Mouse (Mus musculus) stomach, embryonic 16.5 days (tissue): ENCODE measurements around the gene Il17re. TPM values are rescaled to one million over a fixed set of nuclear protein-coding genes. Genes with fewer than 3 reads are reported as not detected.

Experiments
- ATAC-seq: fragments of 200-750 bp; cut with Nextera tagmentation; 2 replicates; pipeline ENCODE4 v1.8.0; 2017; ENCODE audit warnings: moderate number of reproducible peaks, moderate TSS enrichment; ENCODE audit not compliant: insufficient read depth, low FRiP score
- H3K27ac ChIP-seq: fragments of 300-500 bp; sonication (generic); 2 replicates; pipeline ENCODE4 v1.5.1; 2014; ENCODE audit warnings: low read length
- H3K27me3 ChIP-seq: fragments of 300-500 bp; sonication (generic); 2 replicates; pipeline ENCODE4 v1.6.1; 2014; ENCODE audit warnings: low read length, control low read depth, mixed read lengths; ENCODE audit not compliant: control insufficient read depth, insufficient read depth
- H3K36me3 ChIP-seq: fragments of 300-500 bp; sonication (generic); 2 replicates; pipeline ENCODE4 v1.6.1; 2014; ENCODE audit warnings: low read length; ENCODE audit not compliant: control insufficient read depth, insufficient read depth
- H3K4me1 ChIP-seq: fragments of 300-500 bp; sonication (generic); 2 replicates; pipeline ENCODE4 v1.6.1; 2014; ENCODE audit warnings: low read length, control low read depth, mixed read lengths; ENCODE audit not compliant: control insufficient read depth, insufficient read depth
- H3K4me2 ChIP-seq: fragments of 300-500 bp; sonication (generic); 2 replicates; pipeline ENCODE4 v1.6.1; 2014; ENCODE audit warnings: low read depth, low read length, mixed read lengths
- H3K4me3 ChIP-seq: fragments of 300-500 bp; sonication (generic); replicated peaks from 2 replicates; pipeline ENCODE4 v1.5.1; 2014; ENCODE audit warnings: mild to moderate bottlenecking, low read length
- H3K9ac ChIP-seq: fragments of 300-500 bp; sonication (generic); 2 replicates; pipeline ENCODE4 v1.6.1; 2014; ENCODE audit warnings: low read length
- H3K9me3 ChIP-seq: fragments of 300-500 bp; sonication (generic); replicated peaks from 2 replicates; pipeline ENCODE4 v1.6.1; 2016; ENCODE audit warnings: low read length, control low read depth; ENCODE audit not compliant: control insufficient read depth
- WGBS: fragments of 180-500 bp; shearing (Covaris S2); extraction: QIAGEN DNeasy Blood & Tissue Kit; methylation state at CpG from one replicate; pipeline ENCODE4 v1.1.7; 2014; 5-methylcytosine and 5-hydroxymethylcytosine counted together
- microRNA-seq: library from miRNA; unstranded; fragments of <30 nt; microRNA quantifications from one replicate; pipeline ENCODE4, GENCODE M21; 2016
- polyA plus RNA-seq: library from polyadenylated mRNA; unstranded; fragments of >200 nt; fragmentation: Nextera tagmentation; extraction: Ambion mirVana; gene quantifications from 2 replicates; pipeline ENCODE4 v1.2.1, GENCODE M21; 2015

Gene Il17re
- polyA plus RNA-seq, 1 experiment from 2014 or later = 21.1 TPM

DNA sequence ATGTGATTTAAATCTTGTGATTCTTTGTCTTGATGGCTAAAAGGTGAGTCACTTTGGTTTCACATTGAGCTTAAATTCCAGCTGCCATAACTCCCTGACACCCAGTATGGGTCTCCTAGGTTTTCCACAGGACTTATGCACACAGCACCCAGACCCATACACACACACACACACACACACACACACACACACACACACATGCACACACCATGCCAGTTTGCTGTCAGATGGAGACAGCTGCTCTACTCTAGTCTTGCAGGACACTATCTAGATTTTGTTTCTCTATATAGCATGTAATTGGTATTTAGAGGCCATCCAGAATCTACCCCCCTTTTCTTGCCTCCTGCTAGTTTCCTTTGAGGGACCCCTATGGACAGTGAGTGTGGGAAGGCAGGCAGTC lies 48.8 kb downstream of the Il17re start:
- Histone ChIP-seq H3K9ac (no peak overlapping the region), H3K27me3 (no peaks in the 10 kb centered on the region), H3K4me3 (no peak overlapping the region), H3K27ac (no peak overlapping the region), H3K4me2 (no peak overlapping the region), H3K4me1 (no peaks in the 10 kb centered on the region), H3K9me3 (no peaks in the 10 kb centered on the region), H3K36me3 (no peaks in the 10 kb centered on the region)
- ATAC-seq = no peak

DNA sequence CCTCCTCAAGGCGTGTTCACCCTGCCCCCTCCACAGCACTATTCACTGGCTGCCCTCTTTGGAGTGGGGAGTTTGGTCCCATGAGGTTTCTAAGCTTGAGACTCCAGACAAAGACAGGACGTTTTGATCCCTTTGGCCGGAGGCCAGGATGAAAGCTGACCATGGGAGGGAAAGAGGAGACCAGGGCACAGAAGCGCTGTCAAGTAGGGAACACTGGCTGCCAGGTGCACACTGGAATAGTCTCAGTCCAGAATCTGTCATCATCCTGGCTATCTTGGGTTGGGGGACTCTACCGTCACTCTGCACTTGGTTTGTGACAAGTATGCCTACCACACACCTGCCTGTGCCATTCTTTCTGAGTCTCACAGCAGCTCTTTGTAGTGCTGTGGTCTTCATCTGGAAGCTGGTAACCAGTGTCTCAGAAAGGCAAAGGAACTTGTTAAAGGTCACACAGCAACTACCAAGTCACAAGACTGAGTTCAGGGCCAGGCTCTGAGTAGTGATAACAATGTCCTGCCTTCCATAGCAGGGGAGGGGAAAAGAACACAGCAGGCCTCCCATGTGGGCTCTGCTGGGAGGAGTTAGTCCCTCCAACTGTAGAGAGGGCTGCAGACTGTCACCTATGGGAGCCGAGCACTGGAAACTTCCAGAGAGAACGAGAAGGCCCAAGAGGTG lies 50.1 kb downstream of the Il17re start:
- Histone ChIP-seq H3K27ac (no peak overlapping the region), H3K9me3 (no peaks in the 10 kb centered on the region), H3K27me3 (no peaks in the 10 kb centered on the region), H3K9ac (no peak overlapping the region), H3K4me2 (no peak overlapping the region), H3K4me1 (no peaks in the 10 kb centered on the region), H3K36me3 (no peaks in the 10 kb centered on the region), H3K4me3 (no peak overlapping the region)
- ATAC-seq = no peak
- WGBS = 66% methylated on average over 7 of the region's 7 CpGs

DNA sequence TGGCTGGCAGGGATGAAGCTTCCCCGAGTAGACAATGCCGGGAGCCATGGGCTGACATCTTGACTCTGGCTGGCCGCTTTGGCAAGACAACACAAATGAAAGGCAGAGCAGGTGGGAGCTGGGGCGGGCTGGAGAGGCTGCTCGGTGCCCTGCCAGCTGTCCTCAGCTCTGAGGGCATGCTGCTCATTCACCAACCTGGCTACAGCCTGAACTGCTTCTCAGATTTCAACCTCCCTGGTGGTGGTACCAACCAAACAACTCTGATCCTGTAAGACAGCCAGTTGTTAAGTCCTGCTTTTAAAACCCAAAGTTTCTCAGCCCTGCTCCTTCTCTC lies 50.6 kb downstream of the Il17re start:
- no peak overlapping the region for H3K4me2 ChIP-seq
- H3K36me3 ChIP-seq = 0 out of 2 replicates have a peak, but pooled peaks cover under 1% of the 10 kb centered on the region
- H3K4me1 ChIP-seq = no peaks in the 10 kb centered on the region
- no peak overlapping the region for H3K9ac ChIP-seq
- no peaks in the 10 kb centered on the region for H3K9me3 ChIP-seq
- WGBS = 44% methylated on average over 5 of the region's 5 CpGs
- no peak for ATAC-seq
- no peak overlapping the region for H3K4me3 ChIP-seq
- H3K27me3 ChIP-seq = no peaks in the 10 kb centered on the region
- no peak overlapping the region for H3K27ac ChIP-seq

GRCm38 (mm10) chr6:113513944-113514343 lies 55.7 kb downstream of the Il17re start:
- Histone ChIP-seq H3K4me2 (no peak overlapping the region), H3K27ac (no peak overlapping the region), H3K9ac (no peak overlapping the region), H3K9me3 (no peaks in the 10 kb centered on the region), H3K4me1 (no peaks in the 10 kb centered on the region), H3K27me3 (no peaks in the 10 kb centered on the region), H3K4me3 (no peak overlapping the region), H3K36me3 (peaks cover 23% of the 10 kb centered on the region)
- no peak for ATAC-seq
- WGBS = 86% methylated on average over 6 of the region's 6 CpGs

GRCm38 (mm10) chr6:113514600-113514999 lies 56.3 kb downstream of the Il17re start:
- Histone ChIP-seq H3K4me1 (no peaks in the 10 kb centered on the region), H3K36me3 (peaks cover 28% of the 10 kb centered on the region), H3K9ac (no peak overlapping the region), H3K27me3 (no peaks in the 10 kb centered on the region), H3K4me2 (no peak overlapping the region), H3K27ac (no peak overlapping the region), H3K4me3 (no peak overlapping the region), H3K9me3 (no peaks in the 10 kb centered on the region)
- ATAC-seq = no peak
- WGBS = 94% methylated on average over 3 of the region's 3 CpGs

DNA sequence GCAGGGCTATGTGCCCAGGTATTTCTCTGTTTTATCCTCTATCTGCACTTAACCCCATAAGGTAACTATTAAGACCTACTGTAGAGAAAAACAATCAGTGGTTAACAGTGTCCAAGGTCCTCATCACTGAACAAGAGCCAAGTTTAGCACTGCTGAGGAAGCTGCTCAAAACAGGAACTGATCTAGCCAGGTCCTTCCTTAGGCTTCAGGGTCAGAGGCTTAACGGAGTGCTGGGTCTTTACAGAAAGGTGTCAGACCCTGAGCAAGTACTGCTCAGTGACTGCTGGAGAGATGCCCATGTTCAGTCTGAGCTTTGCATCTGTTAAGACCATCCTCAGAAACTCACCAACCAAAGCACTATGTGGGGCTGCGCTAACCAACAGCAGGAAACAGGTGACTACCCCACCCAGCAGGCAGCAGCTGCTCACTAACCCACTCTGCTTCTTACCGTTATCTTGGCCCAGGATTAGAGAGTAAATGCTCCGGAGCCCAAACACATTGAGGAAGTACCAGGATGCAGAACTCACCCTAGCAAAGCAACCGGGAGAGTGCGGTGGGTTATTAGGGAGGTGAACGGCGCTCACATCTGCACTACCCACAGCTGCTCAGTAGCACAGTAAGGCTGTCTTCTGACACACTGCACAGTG lies 59.3 kb downstream of the Il17re start:
- Histone ChIP-seq H3K9ac (no peak overlapping the region), H3K4me2 (no peak overlapping the region), H3K27me3 (no peaks in the 10 kb centered on the region), H3K27ac (no peak overlapping the region), H3K36me3 (peaks cover 38% of the 10 kb centered on the region), H3K4me3 (no peak overlapping the region), H3K9me3 (no peaks in the 10 kb centered on the region), H3K4me1 (no peaks in the 10 kb centered on the region)
- 92% methylated on average over 8 of the region's 8 CpGs for WGBS
- ATAC-seq = no peak

Small RNA genes lying within 50 kb of the gene (microRNA-seq; reads per million reads assigned to microRNA genes)
- not detected for gene Gm24387

Other genes with a start within 250 kb of the Il17re start
- gene Mtmr14, start 220.6 kb upstream of the Il17re start, polyA plus RNA-seq = 25.9 and 26.2 TPM in 2 replicates
- 0.06 TPM in 1 of 2 replicates, not detected in the other for gene Cpne9, start 176.2 kb upstream of the Il17re start, polyA plus RNA-seq
- gene Brpf1, start 151.3 kb upstream of the Il17re start, polyA plus RNA-seq = 12.9 and 13.6 TPM in 2 replicates
- gene Ogg1, start 131.5 kb upstream of the Il17re start, polyA plus RNA-seq = 12.0 and 12.6 TPM in 2 replicates
- 82.5 and 87.8 TPM in 2 replicates for gene Camk1, start 114.5 kb upstream of the Il17re start, polyA plus RNA-seq
- gene Tada3, start 80.6 kb upstream of the Il17re start, polyA plus RNA-seq = 39.6 and 44.9 TPM in 2 replicates
- gene Arpc4, start 80.4 kb upstream of the Il17re start, polyA plus RNA-seq = 377 and 396 TPM in 2 replicates
- 4.0 and 4.6 TPM in 2 replicates for gene Ttll3, start 69.2 kb upstream of the Il17re start, polyA plus RNA-seq
- 14.7 and 16.1 TPM in 2 replicates for gene Rpusd3, start 39.1 kb upstream of the Il17re start, polyA plus RNA-seq
- 3.6 and 4.2 TPM in 2 replicates for gene Cidec, start 22.7 kb upstream of the Il17re start, polyA plus RNA-seq
- 86.0 and 88.5 TPM in 2 replicates for gene Jagn1, start 15.9 kb upstream of the Il17re start, polyA plus RNA-seq
- 36.8 and 45.0 TPM in 2 replicates for gene Il17rc, start 12.9 kb downstream of the Il17re start, polyA plus RNA-seq
- 22.9 and 23.9 TPM in 2 replicates for gene Creld1, start 24.8 kb downstream of the Il17re start, polyA plus RNA-seq
- 0.19 and 0.52 TPM in 2 replicates for gene Prrt3, start 43.4 kb downstream of the Il17re start, polyA plus RNA-seq
- 97.6 and 99.6 TPM in 2 replicates for gene Emc3, start 73.2 kb downstream of the Il17re start, polyA plus RNA-seq
- gene Fancd2, start 73.2 kb downstream of the Il17re start, polyA plus RNA-seq = 7.8 and 8.8 TPM in 2 replicates
- 0.18 TPM in 1 of 2 replicates, not detected in the other for gene Fancd2os, start 142.2 kb downstream of the Il17re start, polyA plus RNA-seq
- 204 and 207 TPM in 2 replicates for gene Brk1, start 146.3 kb downstream of the Il17re start, polyA plus RNA-seq
- gene Vhl, start 165.5 kb downstream of the Il17re start, polyA plus RNA-seq = 34.4 and 35.9 TPM in 2 replicates
- gene Irak2, start 180.0 kb downstream of the Il17re start, polyA plus RNA-seq = 9.3 and 12.0 TPM in 2 replicates
- 0.58 and 0.72 TPM in 2 replicates for gene Tatdn2, start 238.6 kb downstream of the Il17re start, polyA plus RNA-seq